Mouse (Mus musculus): ENCODE measurements around the gene Clybl.

DNA sequence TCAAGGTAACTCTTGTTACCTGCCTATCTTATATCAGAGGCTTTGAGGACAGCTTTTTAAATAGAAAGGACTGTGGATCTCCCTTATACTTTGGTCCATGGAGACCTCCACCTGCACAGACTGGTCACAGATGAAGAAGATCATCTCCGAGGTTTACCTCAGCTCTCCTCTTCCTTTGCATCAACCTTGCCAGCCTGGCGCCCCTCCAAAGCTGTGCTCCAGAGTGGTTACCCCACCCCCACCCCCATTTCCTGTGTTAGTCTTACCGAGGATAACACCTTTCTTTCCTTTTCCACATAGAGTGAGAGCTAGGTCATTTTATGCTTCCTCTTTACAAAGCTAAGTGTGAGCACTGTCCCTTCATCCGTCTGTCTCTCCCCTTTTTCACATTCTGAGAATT lies 209.4 kb downstream of the Clybl start:
- TF ChIP-seq CTCF (IDR thresholded peaks at IDR 0.05; ENCODE audit: borderline replicate concordance, extremely low read depth, insufficient read depth, insufficient read length) (no peak), POLR2A (IDR thresholded peaks at IDR 0.05; ENCODE audit: borderline replicate concordance, extremely low read depth, insufficient read depth, insufficient read length, poor library complexity, severe bottlenecking) (no peak)

Data from brain, embryonic 14.5 days (tissue).